Mouse (Mus musculus): Measurements from ENCODE around the gene Ccl3. TPM values are rescaled to one million over a fixed set of nuclear protein-coding genes. Genes with fewer than 3 reads are reported as not detected.

Ccl3 gene
- total and polyA plus RNA-seq, 2 experiments: 0.18 to 0.48 TPM

GRCm38 (mm10) chr11:83619037-83619436 is 30.1 kb downstream of the Ccl3 start:
- TF ChIP-seq POLR2A (IDR thresholded peaks at IDR 0.05; ENCODE audit: extremely low read depth, insufficient read depth, low read length) (no peak), CTCF (IDR thresholded peaks at IDR 0.05; ENCODE audit: low read depth, low read length) (no peak)
- DNase-seq (ENCODE audit: extremely low read depth, low read depth, low spot score): no peak
- Histone ChIP-seq H3K9ac (ENCODE audit: low read depth, low read length) (no peak overlapping the region), H3K27ac (replicated peaks; ENCODE audit: insufficient read depth, low read depth, low read length) (no peak overlapping the region), H3K4me1 (ENCODE audit: control insufficient read depth, insufficient read depth, low read length) (no peaks in the 10 kb centered on the region; the same call in 1 of the 2 replicates), H3K79me2 (ENCODE audit: control insufficient read depth, insufficient read depth, low read length) (no peaks in the 10 kb centered on the region), H3K4me3 (ENCODE audit: insufficient read depth, low read depth, low read length) (no peak overlapping the region), H3K27me3 (ENCODE audit: control insufficient read depth, insufficient read depth, low read length) (no peaks in the 10 kb centered on the region), H3K36me3 (ENCODE audit: control insufficient read depth, insufficient read depth, low read length) (no peaks in the 10 kb centered on the region)
- 90% methylated on average over 1 of the region's 1 CpGs for WGBS

- 68% methylated on average over 5 of the region's 5 CpGs for WGBS
- no peak for TF ChIP-seq POLR2A (IDR thresholded peaks at IDR 0.05; ENCODE audit: extremely low read depth, insufficient read depth, low read length)
- Histone ChIP-seq H3K4me1 (ENCODE audit: control insufficient read depth, insufficient read depth, low read length) (no peaks in the 10 kb centered on the region; the same call in 1 of the 2 replicates), H3K4me3 (ENCODE audit: insufficient read depth, low read depth, low read length) (no peak overlapping the region), H3K27me3 (ENCODE audit: control insufficient read depth, insufficient read depth, low read length) (no peaks in the 10 kb centered on the region), H3K27ac (replicated peaks; ENCODE audit: insufficient read depth, low read depth, low read length) (no peak overlapping the region), H3K9ac (ENCODE audit: low read depth, low read length) (no peak overlapping the region), H3K36me3 (ENCODE audit: control insufficient read depth, insufficient read depth, low read length) (no peaks in the 10 kb centered on the region), H3K79me2 (ENCODE audit: control insufficient read depth, insufficient read depth, low read length) (no peaks in the 10 kb centered on the region)
- DNase-seq (ENCODE audit: extremely low read depth, low read depth, low spot score): no peak
These were observed 30.9 kb downstream of the Ccl3 start for GRCm38 (mm10) chr11:83618238-83618637.

- 92% methylated on average over 1 of the region's 1 CpGs for WGBS
- Histone ChIP-seq H3K4me3 (ENCODE audit: insufficient read depth, low read depth, low read length) (no peak overlapping the region), H3K27me3 (ENCODE audit: control insufficient read depth, insufficient read depth, low read length) (no peaks in the 10 kb centered on the region), H3K27ac (replicated peaks; ENCODE audit: insufficient read depth, low read depth, low read length) (no peak overlapping the region), H3K4me1 (ENCODE audit: control insufficient read depth, insufficient read depth, low read length) (no peaks in the 10 kb centered on the region; the same call in 1 of the 2 replicates), H3K79me2 (ENCODE audit: control insufficient read depth, insufficient read depth, low read length) (no peaks in the 10 kb centered on the region), H3K9ac (ENCODE audit: low read depth, low read length) (no peak overlapping the region), H3K36me3 (ENCODE audit: control insufficient read depth, insufficient read depth, low read length) (no peaks in the 10 kb centered on the region)
- TF ChIP-seq POLR2A (IDR thresholded peaks at IDR 0.05; ENCODE audit: extremely low read depth, insufficient read depth, low read length) (no peak), CTCF (IDR thresholded peaks at IDR 0.05; ENCODE audit: low read depth, low read length) (no peak)
- no peak for DNase-seq (ENCODE audit: extremely low read depth, low read depth, low spot score)
These were observed 32.6 kb downstream of the Ccl3 start for GRCm38 (mm10) chr11:83616586-83616985.

- H3K27me3 ChIP-seq (ENCODE audit: control insufficient read depth, insufficient read depth, low read length): no peaks in the 10 kb centered on the region
- WGBS: 72% methylated on average over 2 of the region's 2 CpGs
- TF ChIP-seq CTCF (IDR thresholded peaks at IDR 0.05; ENCODE audit: low read depth, low read length) (no peak), POLR2A (IDR thresholded peaks at IDR 0.05; ENCODE audit: extremely low read depth, insufficient read depth, low read length) (no peak)
These were observed 38.3 kb downstream of the Ccl3 start for GRCm38 (mm10) chr11:83610900-83611299.

GRCm38 (mm10) chr11:83606396-83606795 is 42.8 kb downstream of the Ccl3 start:
- DNase-seq (ENCODE audit: extremely low read depth, low read depth, low spot score): no peak
- H3K9ac ChIP-seq (ENCODE audit: low read depth, low read length): no peak overlapping the region
- H3K27ac ChIP-seq (replicated peaks; ENCODE audit: insufficient read depth, low read depth, low read length): no peak overlapping the region
- 64% methylated on average over 1 of the region's 1 CpGs for WGBS
- no peaks in the 10 kb centered on the region for H3K79me2 ChIP-seq (ENCODE audit: control insufficient read depth, insufficient read depth, low read length)
- TF ChIP-seq CTCF (IDR thresholded peaks at IDR 0.05; ENCODE audit: low read depth, low read length): no peak
- no peak for TF ChIP-seq POLR2A (IDR thresholded peaks at IDR 0.05; ENCODE audit: extremely low read depth, insufficient read depth, low read length)
- no peaks in the 10 kb centered on the region for H3K4me1 ChIP-seq (ENCODE audit: control insufficient read depth, insufficient read depth, low read length)
- no peak overlapping the region for H3K4me3 ChIP-seq (ENCODE audit: insufficient read depth, low read depth, low read length)
- H3K27me3 ChIP-seq (ENCODE audit: control insufficient read depth, insufficient read depth, low read length): no peaks in the 10 kb centered on the region
- H3K36me3 ChIP-seq (ENCODE audit: control insufficient read depth, insufficient read depth, low read length): no peaks in the 10 kb centered on the region

More at GRCm38 (mm10) chr11:83610900-83611299, 38.3 kb downstream of the Ccl3 start:
- DNase-seq (ENCODE audit: extremely low read depth, low read depth, low spot score): no peak
- H3K79me2 ChIP-seq (ENCODE audit: control insufficient read depth, insufficient read depth, low read length): no peaks in the 10 kb centered on the region
- H3K36me3 ChIP-seq (ENCODE audit: control insufficient read depth, insufficient read depth, low read length): no peaks in the 10 kb centered on the region
- no peak overlapping the region for H3K9ac ChIP-seq (ENCODE audit: low read depth, low read length)
- no peak overlapping the region for H3K4me3 ChIP-seq (ENCODE audit: insufficient read depth, low read depth, low read length)
- no peaks in the 10 kb centered on the region for H3K4me1 ChIP-seq (ENCODE audit: control insufficient read depth, insufficient read depth, low read length)
- no peak overlapping the region for H3K27ac ChIP-seq (replicated peaks; ENCODE audit: insufficient read depth, low read depth, low read length)

- H3K27me3 ChIP-seq (ENCODE audit: control insufficient read depth, insufficient read depth, low read length): no peaks in the 10 kb centered on the region
- DNase-seq (ENCODE audit: extremely low read depth, low read depth, low spot score): no peak
- no peak overlapping the region for H3K4me3 ChIP-seq (ENCODE audit: insufficient read depth, low read depth, low read length)
- no peak for TF ChIP-seq CTCF (IDR thresholded peaks at IDR 0.05; ENCODE audit: low read depth, low read length)
- no peak for TF ChIP-seq POLR2A (IDR thresholded peaks at IDR 0.05; ENCODE audit: extremely low read depth, insufficient read depth, low read length)
- H3K27ac ChIP-seq (replicated peaks; ENCODE audit: insufficient read depth, low read depth, low read length): no peak overlapping the region
- no peak overlapping the region for H3K9ac ChIP-seq (ENCODE audit: low read depth, low read length)
- H3K36me3 ChIP-seq (ENCODE audit: control insufficient read depth, insufficient read depth, low read length): no peaks in the 10 kb centered on the region
- WGBS: 93% methylated on average over 3 of the region's 3 CpGs
- H3K79me2 ChIP-seq (ENCODE audit: control insufficient read depth, insufficient read depth, low read length): no peaks in the 10 kb centered on the region
- no peaks in the 10 kb centered on the region for H3K4me1 ChIP-seq (ENCODE audit: control insufficient read depth, insufficient read depth, low read length)
These were observed 43.6 kb downstream of the Ccl3 start for GRCm38 (mm10) chr11:83605535-83605934.

Data from liver, adult 2 months (tissue).